10 mouse cellular contexts compared by ENCODE assay signal in genomic region chr3:90555954-90556353, GRCm38 (mm10). TPM values are rescaled to one million over a fixed set of nuclear protein-coding genes. Genes with fewer than 3 reads are reported as not detected.
DNase-seq lines count a peak whose midpoint lies in the region.
"Had no signal": no experiment of that assay in that cellular context is flagged by ENCODE, and none has a peak within 500 bp of the region (broad histone marks: within the 10 kb centered on the region; RNA-seq: fewer than 3 reads in every experiment).

No protein-coding gene starts in this region.

- DNase-seq in gastrocnemius, adult 18-20 months (ENCODE audit: low spot score): peak; percentile 58
- DNase-seq in gastrocnemius, postnatal 10 days: no peak
- peak; percentile 85 for DNase-seq in adipocyte (ENCODE audit: low spot score)
- DNase-seq in gastrocnemius, postnatal 14 days: peak; percentile 56
- DNase-seq in left cerebral cortex, postnatal 4 days: peak; percentile 23
- DNase-seq in lung, postnatal 10 days: no peak
- no peak for DNase-seq in urinary bladder, adult 2 months (ENCODE audit: low spot score)
- no peak for DNase-seq in yolk sac, embryonic 10.5 days (ENCODE audit: low spot score)

- intact Hi-C loops in gastrocnemius, postnatal 14 days (cut with DNase I; ENCODE audit: low total_unique reads): no loop called here
- intact Hi-C loops in left cerebral cortex, postnatal 4 days (cut with DNase I): no loop called here

RNA-seq across cellular contexts. Expression of gene S100a3, which starts 4.4 kb away (rescaled TPM):
- not detected for total RNA-seq in gastrocnemius, adult 18-20 months (2021)
- total RNA-seq in gastrocnemius, postnatal 10 days (2021): 1 to 10 TPM in 1 of 2 experiments, under 1 TPM in 1; 0.49 to 1.6 TPM
- under 1 TPM in 1 of 2 experiments, not detected in 1; 0.45 TPM for total RNA-seq in gastrocnemius, postnatal 14 days (2021)
- total RNA-seq in left cerebral cortex, postnatal 4 days (2021): 1 to 10 TPM in 1 of 2 experiments, under 1 TPM in 1; 0.40 to 2.0 TPM
- polyA plus RNA-seq in urinary bladder, adult 2 months (2012; rRNA removed): 3.3 and 4.7 TPM in 2 replicates
- polyA plus RNA-seq: G1E, macrophage had no signal

RNA-seq across cellular contexts. Expression of gene S100a16, which starts 18.9 kb away (rescaled TPM):
- 10 to 100 TPM; 51.3 to 58.8 TPM for total RNA-seq in gastrocnemius, adult 18-20 months (2021)
- 100 to 1,000 TPM; 124 to 128 TPM for total RNA-seq in gastrocnemius, postnatal 10 days (2021)
- total RNA-seq in gastrocnemius, postnatal 14 days (2021): 100 to 1,000 TPM in 1 of 2 experiments, 10 to 100 TPM in 1; 79.5 to 106 TPM
- 10 to 100 TPM; 46.9 to 51.6 TPM for total RNA-seq in left cerebral cortex, postnatal 4 days (2021)
- 151 and 159 TPM in 2 replicates for polyA plus RNA-seq in urinary bladder, adult 2 months (2012; rRNA removed)
- total RNA-seq: G1E had no signal
- polyA plus RNA-seq: G1E, macrophage had no signal

RNA-seq across cellular contexts. Expression of gene S100a14, which starts 29.3 kb away (rescaled TPM):
- under 1 TPM in 1 of 2 experiments, not detected in 1; 0.39 TPM for total RNA-seq in gastrocnemius, adult 18-20 months (2021)
- under 1 TPM in 1 of 2 experiments, not detected in 1; 0.23 TPM for total RNA-seq in gastrocnemius, postnatal 10 days (2021)
- not detected for total RNA-seq in gastrocnemius, postnatal 14 days (2021)
- total RNA-seq in left cerebral cortex, postnatal 4 days (2021): not detected
- polyA plus RNA-seq in urinary bladder, adult 2 months (2012; rRNA removed): 70.1 and 94.3 TPM in 2 replicates
- total RNA-seq: G1E had no signal
- polyA plus RNA-seq: G1E, macrophage had no signal

RNA-seq across cellular contexts. Expression of gene S100a2, which starts 34.1 kb away (rescaled TPM):
- total RNA-seq in gastrocnemius, adult 18-20 months (2021): not detected
- total RNA-seq in gastrocnemius, postnatal 10 days (2021): not detected
- not detected for total RNA-seq in gastrocnemius, postnatal 14 days (2021)
- not detected for total RNA-seq in left cerebral cortex, postnatal 4 days (2021)
- polyA plus RNA-seq in urinary bladder, adult 2 months (2012; rRNA removed): not detected in 2 replicates
- total RNA-seq: G1E had no signal
- polyA plus RNA-seq: G1E, macrophage had no signal

RNA-seq across cellular contexts. Expression of gene S100a13, which starts 41.7 kb away (rescaled TPM):
- total RNA-seq in gastrocnemius, adult 18-20 months (2021): 10 to 100 TPM; 10.4 to 14.4 TPM
- total RNA-seq in gastrocnemius, postnatal 10 days (2021): 10 to 100 TPM; 15.8 to 17.9 TPM
- total RNA-seq in gastrocnemius, postnatal 14 days (2021): 10 to 100 TPM; 12.9 to 15.4 TPM
- 10 to 100 TPM in 1 of 2 experiments, 1 to 10 TPM in 1; 9.7 to 12.2 TPM for total RNA-seq in left cerebral cortex, postnatal 4 days (2021)
- 86.1 and 86.3 TPM in 2 replicates for polyA plus RNA-seq in urinary bladder, adult 2 months (2012; rRNA removed)

Comparison
In these comparisons a context has a peak if more than half of its experiments do, and no peak if none do; other contexts are left out.
1. DNase-seq: peak in gastrocnemius, adult 18-20 months (single experiment), adipocyte (single experiment), gastrocnemius, postnatal 14 days (single experiment) and left cerebral cortex, postnatal 4 days (single experiment); none in gastrocnemius, postnatal 10 days (single experiment), lung, postnatal 10 days (single experiment), urinary bladder, adult 2 months (single experiment) and yolk sac, embryonic 10.5 days (single experiment).